Mouse (Mus musculus): ENCODE measurements at regions not wholly inside any gene's neighbourhood (a gene's known extent, or its start where the extent isn't known, plus 50 kb on each side); places are given as distances from the start of the nearest gene placed in this dataset.
A peak's percentile ranks its signal among the peaks of the same experiment; 100 is the strongest.
"Not testable (repeated sequence)": the region's sequence is repeated elsewhere in the genome, so short reads cannot be mapped to it uniquely, and the experiment has no call there.

- H3K4me1 ChIP-seq (ENCODE audit: control insufficient read depth, insufficient read depth, low read length) = no peaks in the 10 kb centered on the region
- TF ChIP-seq POLR2A (IDR thresholded peaks at IDR 0.05; ENCODE audit: extremely low read depth, insufficient read depth, low read length) (no peak), CTCF (IDR thresholded peaks at IDR 0.05; ENCODE audit: extremely low read depth, insufficient read depth, low read length) (no peak)
- no peak overlapping the region for H3K27ac ChIP-seq (ENCODE audit: insufficient read depth, low read length)
- H3K4me3 ChIP-seq (ENCODE audit: insufficient read depth, low read length) = no peak overlapping the region
These were observed 141.5 kb downstream of the Alg10b start for GRCm38 (mm10) chr15:90365656-90366055.

- Histone ChIP-seq H3K4me1 (ENCODE audit: control insufficient read depth, insufficient read depth, low read length) (no peaks in the 10 kb centered on the region), H3K27ac (ENCODE audit: insufficient read depth, low read length) (no peak overlapping the region), H3K4me3 (ENCODE audit: insufficient read depth, low read length) (no peak overlapping the region)
- TF ChIP-seq POLR2A (IDR thresholded peaks at IDR 0.05; ENCODE audit: extremely low read depth, insufficient read depth, low read length) (no peak), CTCF (IDR thresholded peaks at IDR 0.05; ENCODE audit: extremely low read depth, insufficient read depth, low read length) (no peak)
These were observed 153.8 kb downstream of the Alg10b start for GRCm38 (mm10) chr15:90377959-90378358.

- Histone ChIP-seq H3K4me1 (ENCODE audit: control insufficient read depth, insufficient read depth, low read length) (no peaks in the 10 kb centered on the region), H3K27ac (ENCODE audit: insufficient read depth, low read length) (no peak overlapping the region), H3K4me3 (ENCODE audit: insufficient read depth, low read length) (no peak overlapping the region)
- no peak for TF ChIP-seq POLR2A (IDR thresholded peaks at IDR 0.05; ENCODE audit: extremely low read depth, insufficient read depth, low read length)
These were observed 172.8 kb downstream of the Alg10b start for GRCm38 (mm10) chr15:90396961-90397360.

GRCm38 (mm10) chr15:90397691-90398377, 173.7 kb downstream of the Alg10b start:
- TF ChIP-seq POLR2A (IDR thresholded peaks at IDR 0.05; ENCODE audit: extremely low read depth, insufficient read depth, low read length) (no peak), CTCF (IDR thresholded peaks at IDR 0.05; ENCODE audit: extremely low read depth, insufficient read depth, low read length) (no peak)
- Histone ChIP-seq H3K27ac (ENCODE audit: insufficient read depth, low read length) (no peak overlapping the region), H3K4me1 (ENCODE audit: control insufficient read depth, insufficient read depth, low read length) (no peaks in the 10 kb centered on the region), H3K4me3 (ENCODE audit: insufficient read depth, low read length) (no peak overlapping the region)

- Histone ChIP-seq H3K4me3 (ENCODE audit: insufficient read depth, low read length) (no peak overlapping the region), H3K4me1 (ENCODE audit: control insufficient read depth, insufficient read depth, low read length) (no peaks in the 10 kb centered on the region), H3K27ac (ENCODE audit: insufficient read depth, low read length) (no peak overlapping the region)
- TF ChIP-seq POLR2A (IDR thresholded peaks at IDR 0.05; ENCODE audit: extremely low read depth, insufficient read depth, low read length) (no peak), CTCF (IDR thresholded peaks at IDR 0.05; ENCODE audit: extremely low read depth, insufficient read depth, low read length) (no peak)
These were observed 176.5 kb downstream of the Alg10b start for GRCm38 (mm10) chr15:90400326-90401280.

- TF ChIP-seq CTCF (IDR thresholded peaks at IDR 0.05; ENCODE audit: extremely low read depth, insufficient read depth, low read length) (0 out of 2 replicates have a peak, but pooled peaks have one; percentile 1), POLR2A (IDR thresholded peaks at IDR 0.05; ENCODE audit: extremely low read depth, insufficient read depth, low read length) (no peak)
- Histone ChIP-seq H3K4me1 (ENCODE audit: control insufficient read depth, insufficient read depth, low read length) (no peaks in the 10 kb centered on the region), H3K4me3 (ENCODE audit: insufficient read depth, low read length) (no peak overlapping the region), H3K27ac (ENCODE audit: insufficient read depth, low read length) (no peak overlapping the region)
These were observed 196.7 kb downstream of the Alg10b start for GRCm38 (mm10) chr15:90420776-90421175.

GRCm38 (mm10) chr15:90422122-90422614, 198.1 kb downstream of the Alg10b start:
- H3K4me3 ChIP-seq (ENCODE audit: insufficient read depth, low read length) = no peak overlapping the region
- TF ChIP-seq CTCF (IDR thresholded peaks at IDR 0.05; ENCODE audit: extremely low read depth, insufficient read depth, low read length) (no peak), POLR2A (IDR thresholded peaks at IDR 0.05; ENCODE audit: extremely low read depth, insufficient read depth, low read length) (no peak)
- no peak overlapping the region for H3K27ac ChIP-seq (ENCODE audit: insufficient read depth, low read length)
- H3K4me1 ChIP-seq (ENCODE audit: control insufficient read depth, insufficient read depth, low read length) = no peaks in the 10 kb centered on the region

GRCm38 (mm10) chr15:90431048-90431447, 206.9 kb downstream of the Alg10b start:
- not testable (repeated sequence) for H3K4me1 ChIP-seq (ENCODE audit: control insufficient read depth, insufficient read depth, low read length); H3K27ac ChIP-seq (ENCODE audit: insufficient read depth, low read length); H3K4me3 ChIP-seq (ENCODE audit: insufficient read depth, low read length)

GRCm38 (mm10) chr15:90432154-90432553, 208.0 kb downstream of the Alg10b start:
- TF ChIP-seq CTCF (IDR thresholded peaks at IDR 0.05; ENCODE audit: extremely low read depth, insufficient read depth, low read length) = no peak
- TF ChIP-seq POLR2A (IDR thresholded peaks at IDR 0.05; ENCODE audit: extremely low read depth, insufficient read depth, low read length) = no peak
- Histone ChIP-seq H3K4me3 (ENCODE audit: insufficient read depth, low read length) (no peak overlapping the region), H3K4me1 (ENCODE audit: control insufficient read depth, insufficient read depth, low read length) (no peaks in the 10 kb centered on the region), H3K27ac (ENCODE audit: insufficient read depth, low read length) (no peak overlapping the region)

GRCm38 (mm10) chr15:90435286-90435685, 211.2 kb downstream of the Alg10b start:
- Histone ChIP-seq H3K4me3 (ENCODE audit: insufficient read depth, low read length) (no peak overlapping the region), H3K4me1 (ENCODE audit: control insufficient read depth, insufficient read depth, low read length) (no peaks in the 10 kb centered on the region), H3K27ac (ENCODE audit: insufficient read depth, low read length) (no peak overlapping the region)
- TF ChIP-seq CTCF (IDR thresholded peaks at IDR 0.05; ENCODE audit: extremely low read depth, insufficient read depth, low read length) (no peak), POLR2A (IDR thresholded peaks at IDR 0.05; ENCODE audit: extremely low read depth, insufficient read depth, low read length) (no peak)
